Mouse (Mus musculus) lung, postnatal 10 days (tissue): ENCODE data around the gene Tmem19.
"Not testable (repeated sequence)": the region's sequence is repeated elsewhere in the genome, so short reads cannot be mapped to it uniquely, and the experiment has no call there.

Source experiments
- DNase-seq: peaks from one replicate; pipeline ENCODE4 v3.0.0; 2021

Tmem19 gene

GRCm38 (mm10) chr10:115348131-115348530 is 14.2 kb downstream of the Tmem19 start:
- DNase-seq = no peak

DNA sequence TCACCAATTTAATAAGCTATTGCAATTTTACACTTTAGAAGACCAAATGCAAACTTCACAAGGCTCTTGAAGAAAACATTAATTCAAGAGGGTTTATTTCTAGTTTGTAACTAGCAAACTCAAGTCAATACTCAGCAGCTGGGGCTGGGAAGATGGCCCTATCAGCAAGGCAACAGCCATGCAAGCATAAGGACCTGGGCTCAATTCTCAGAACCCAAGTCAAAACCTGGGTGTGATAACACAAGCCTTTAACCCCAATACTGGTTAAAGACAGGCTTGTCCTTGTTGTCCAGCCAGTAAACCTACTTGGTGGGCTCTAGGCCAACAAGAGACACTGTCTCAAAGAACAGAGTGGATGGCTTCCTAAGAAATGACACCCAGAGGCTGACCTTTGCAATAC is 15.9 kb downstream of the Tmem19 start:
- no peak for DNase-seq

GRCm38 (mm10) chr10:115342771-115343425 is 19.4 kb downstream of the Tmem19 start:
- DNase-seq = no peak

GRCm38 (mm10) chr10:115339820-115340328 is 22.4 kb downstream of the Tmem19 start:
- DNase-seq = no peak

DNA sequence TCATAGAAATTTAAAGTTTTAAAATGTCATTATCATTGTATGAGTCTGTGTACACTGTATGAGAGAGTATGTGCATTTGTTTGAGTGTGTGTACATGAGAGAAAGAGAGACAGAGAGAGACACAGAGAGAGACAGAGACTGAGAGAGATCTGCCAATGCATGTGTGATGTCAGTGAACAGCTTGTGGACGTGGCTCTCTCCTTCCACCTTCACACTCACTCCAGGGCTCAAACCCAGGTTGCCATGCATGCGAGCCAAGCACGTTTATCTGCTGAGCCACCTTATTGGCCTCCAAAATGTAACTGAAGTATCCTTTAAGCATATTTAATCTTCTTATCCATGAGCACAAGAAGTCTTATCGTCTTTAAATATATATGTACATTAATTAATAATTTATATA is 25.4 kb downstream of the Tmem19 start:
- no peak for DNase-seq

- peak; percentile 64 for DNase-seq
These were observed 28.8 kb downstream of the Tmem19 start for GRCm38 (mm10) chr10:115333528-115333927.

- DNase-seq = no peak
These were observed 29.3 kb downstream of the Tmem19 start for GRCm38 (mm10) chr10:115332997-115333396.

DNA sequence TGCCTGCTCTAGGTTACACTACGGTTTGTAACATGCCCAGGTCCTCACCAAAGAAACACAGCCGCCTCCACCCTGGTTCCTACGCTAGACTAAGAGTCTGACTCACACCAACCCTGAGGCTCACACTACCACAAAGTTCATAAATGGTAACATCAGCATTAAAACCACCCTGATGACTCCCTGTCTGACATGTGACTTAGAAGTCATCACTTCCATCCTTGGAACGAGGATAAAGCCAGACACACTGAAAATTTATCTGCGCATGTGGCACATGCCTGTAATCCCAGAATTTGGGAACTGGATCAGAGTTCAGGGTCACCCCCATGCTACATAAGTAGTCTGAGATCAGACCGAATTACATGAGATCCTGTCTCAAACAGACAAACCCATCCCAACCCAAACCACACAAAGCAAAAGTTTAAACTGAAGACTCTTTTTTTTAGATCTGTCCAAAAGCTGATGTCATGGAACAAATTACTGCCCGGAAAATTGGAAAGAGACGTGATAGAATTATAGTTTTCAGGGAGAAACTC is 29.8 kb downstream of the Tmem19 start:
- peak; percentile 52 for DNase-seq

GRCm38 (mm10) chr10:115329010-115329530 is 33.2 kb downstream of the Tmem19 start:
- no peak for DNase-seq

- peak; percentile 69 for DNase-seq
These were observed 33.8 kb downstream of the Tmem19 start for GRCm38 (mm10) chr10:115328514-115328913.

DNA sequence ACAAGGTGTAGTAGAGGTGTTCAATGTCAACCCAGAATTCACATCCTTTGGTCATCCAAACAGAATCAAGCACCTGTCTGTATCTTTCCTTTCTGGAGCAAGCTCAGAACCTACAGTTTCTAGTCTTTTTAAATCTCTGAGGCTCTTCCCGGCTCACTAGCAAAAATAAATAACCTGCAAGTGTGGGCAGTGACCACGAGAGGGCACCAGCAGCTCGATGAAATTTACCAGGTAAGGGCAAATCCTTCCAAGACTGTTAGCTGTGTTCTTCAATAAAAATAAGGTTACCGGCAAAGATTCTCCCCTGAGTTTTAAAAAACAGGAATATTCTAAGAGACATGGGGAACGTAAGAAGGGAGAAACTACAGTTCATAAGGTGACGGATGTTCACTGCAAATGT is 39.0 kb downstream of the Tmem19 start:
- peak; percentile 81 for DNase-seq

DNA sequence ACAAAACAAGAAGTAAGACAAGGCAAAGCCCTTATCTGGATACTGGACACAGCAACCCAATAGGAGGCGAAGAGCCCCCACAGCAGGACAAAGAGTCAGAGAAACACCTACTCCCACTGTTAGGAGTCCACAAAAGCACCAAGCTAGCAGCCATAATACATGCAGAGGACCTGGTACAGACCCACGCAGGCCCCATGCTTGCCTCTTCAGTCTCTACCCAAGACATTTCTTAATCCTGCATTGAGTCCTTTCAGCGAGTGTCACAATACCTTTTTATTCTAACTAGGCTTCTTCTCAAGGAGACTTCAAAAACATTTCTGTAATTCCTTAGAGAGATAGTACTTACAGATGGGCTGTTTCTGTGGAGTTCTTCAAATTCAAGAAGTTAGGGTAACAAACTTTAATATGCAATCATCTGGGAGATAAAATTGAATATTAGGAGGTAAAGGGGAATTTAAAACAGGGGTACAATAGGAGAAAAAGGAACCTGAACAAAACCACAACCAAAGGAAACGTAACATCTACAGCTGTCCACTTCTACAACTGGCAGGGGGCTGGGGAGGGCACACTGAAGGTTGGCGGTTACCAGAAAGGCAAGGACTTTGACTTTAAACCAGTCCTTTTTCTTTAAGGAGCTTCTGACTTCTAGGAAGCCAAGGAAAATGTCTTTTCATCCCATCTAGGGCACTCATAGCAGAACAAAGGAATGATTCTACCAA is 40.8 kb downstream of the Tmem19 start:
- no peak for DNase-seq

- not testable (repeated sequence) for DNase-seq
These were observed 43.9 kb downstream of the Tmem19 start for GRCm38 (mm10) chr10:115318388-115318787.

GRCm38 (mm10) chr10:115316313-115316712 is 46.0 kb downstream of the Tmem19 start:
- DNase-seq = no peak

DNA sequence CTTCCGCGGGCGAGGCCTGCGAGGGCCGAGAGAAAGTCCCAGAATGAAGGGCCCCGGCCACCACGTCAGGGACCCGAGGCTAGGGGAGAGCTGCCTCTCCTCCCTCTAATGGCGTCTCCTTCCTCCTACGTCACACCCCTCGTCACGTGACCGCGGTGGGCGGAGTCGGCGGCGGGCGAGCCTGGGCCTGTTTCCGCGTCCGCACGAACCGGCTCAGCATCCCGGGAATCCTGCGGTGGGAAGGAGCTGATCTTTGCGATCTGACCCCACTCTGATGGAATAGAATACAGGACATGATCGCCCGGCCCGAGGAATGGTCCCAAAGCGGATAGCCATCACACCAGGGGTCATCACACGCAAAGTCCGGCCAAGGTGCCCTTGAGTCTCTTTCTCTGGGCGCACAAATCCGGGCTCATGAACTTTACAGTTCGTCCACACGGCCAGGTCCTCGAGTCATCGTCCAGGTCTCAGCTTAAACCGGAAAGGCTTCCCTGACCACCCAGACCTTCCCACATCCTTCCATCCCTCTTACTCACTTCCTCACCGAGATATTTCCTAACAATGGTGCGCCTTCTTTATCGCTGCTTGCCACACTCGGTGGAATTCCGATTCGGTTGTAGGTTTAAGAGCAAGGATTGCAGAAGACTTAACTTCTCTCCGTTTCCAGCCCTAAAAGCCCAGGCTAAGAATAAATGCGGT is 46.7 kb downstream of the Tmem19 start, which contains the start of gene Rab21:
Gene Rab21, minus strand, starts transcription at position 122 of the 699 bp plus-strand sequence.
- peak; percentile 99 for DNase-seq

- DNase-seq = peak; percentile 44
These were observed 47.5 kb downstream of the Tmem19 start for GRCm38 (mm10) chr10:115314582-115315452.

GRCm38 (mm10) chr10:115314287-115314581 is 48.1 kb downstream of the Tmem19 start:
- no peak for DNase-seq

DNA sequence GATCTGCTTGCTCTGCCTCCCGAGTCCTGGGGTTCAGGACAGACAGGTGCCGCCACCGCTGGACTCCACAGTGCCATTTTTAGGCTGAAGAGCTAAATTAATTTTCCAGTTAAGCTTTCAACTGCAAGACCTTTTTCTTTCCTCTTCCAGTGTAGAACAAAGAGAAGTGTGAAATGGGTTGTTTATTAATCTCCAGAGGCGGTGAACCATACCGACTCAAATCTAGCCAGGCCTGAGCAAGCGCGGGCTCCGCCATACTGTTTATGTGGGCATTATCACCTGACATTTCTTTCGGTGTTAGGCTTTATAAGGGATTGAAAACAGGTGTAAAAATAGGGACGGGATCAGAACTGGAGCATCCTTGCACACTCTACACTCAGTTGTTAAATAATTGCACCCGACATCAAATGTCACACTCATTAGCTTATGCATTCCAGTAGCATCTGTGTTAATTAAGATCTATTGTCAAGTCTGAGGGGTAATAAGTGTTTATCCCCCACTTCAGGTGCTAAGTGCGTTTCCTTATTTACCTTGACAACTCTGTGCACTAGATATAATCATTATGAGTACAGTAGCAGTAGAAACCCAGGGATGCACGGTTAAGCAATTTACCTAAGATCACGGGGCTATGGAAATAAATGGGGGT is 48.5 kb downstream of the Tmem19 start:
- no peak for DNase-seq

DNA sequence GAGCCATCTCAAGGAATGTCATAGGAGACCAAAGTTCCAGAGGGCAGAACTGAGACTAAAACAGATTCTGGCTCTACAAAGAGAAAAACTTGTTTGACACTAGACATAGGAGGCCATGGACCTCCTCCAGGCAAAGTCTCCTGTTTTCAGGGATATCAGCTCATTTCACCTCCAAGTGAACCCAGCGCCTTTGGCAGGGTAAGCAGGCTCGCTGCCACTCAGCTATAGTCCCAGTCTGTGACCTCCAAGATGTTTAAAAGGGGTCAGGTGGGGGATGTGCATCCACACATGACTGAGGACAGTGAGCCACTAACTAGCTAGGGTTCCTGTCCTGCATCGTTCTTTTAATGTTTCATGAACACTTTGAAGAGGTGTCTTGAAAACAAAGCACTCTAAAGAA is 49.6 kb downstream of the Tmem19 start:
- no peak for DNase-seq

- DNase-seq = no peak
These were observed 50.1 kb downstream of the Tmem19 start for GRCm38 (mm10) chr10:115312194-115312593.

GRCm38 (mm10) chr10:115311263-115311965 is 50.9 kb downstream of the Tmem19 start:
- no peak for DNase-seq
